Mouse (Mus musculus): ENCODE data around the gene Txnrd2.

Gene Txnrd2

GRCm38 (mm10) chr16:18394056-18394455 lies 32.1 kb upstream of the Txnrd2 start:
- DNase-seq (ENCODE audit: low spot score), result no peak

- no peak for DNase-seq (ENCODE audit: low spot score)
These were observed 31.2 kb upstream of the Txnrd2 start for GRCm38 (mm10) chr16:18394777-18395619.

- no peak for DNase-seq (ENCODE audit: low spot score)
These were observed 30.6 kb upstream of the Txnrd2 start for GRCm38 (mm10) chr16:18395620-18396036.

GRCm38 (mm10) chr16:18396201-18396600 lies 30.0 kb upstream of the Txnrd2 start:
- DNase-seq (ENCODE audit: low spot score), result no peak

GRCm38 (mm10) chr16:18396791-18397621 lies 29.2 kb upstream of the Txnrd2 start:
- no peak for DNase-seq (ENCODE audit: low spot score)

- DNase-seq (ENCODE audit: low spot score), result no peak
These were observed 26.2 kb upstream of the Txnrd2 start for GRCm38 (mm10) chr16:18400028-18400427.

- DNase-seq (ENCODE audit: low spot score), result no peak
These were observed 25.5 kb upstream of the Txnrd2 start for GRCm38 (mm10) chr16:18400472-18401216.

GRCm38 (mm10) chr16:18403285-18403684 lies 22.9 kb upstream of the Txnrd2 start:
- no peak for DNase-seq (ENCODE audit: low spot score)

- DNase-seq (ENCODE audit: low spot score), result no peak
These were observed 20.9 kb upstream of the Txnrd2 start for GRCm38 (mm10) chr16:18405091-18405854.

- no peak for DNase-seq (ENCODE audit: low spot score)
These were observed 20.3 kb upstream of the Txnrd2 start for GRCm38 (mm10) chr16:18405876-18406275.

GRCm38 (mm10) chr16:18406293-18406692 lies 19.9 kb upstream of the Txnrd2 start:
- DNase-seq (ENCODE audit: low spot score), result no peak

- DNase-seq (ENCODE audit: low spot score), result no peak
These were observed 18.3 kb upstream of the Txnrd2 start for GRCm38 (mm10) chr16:18407912-18408311.

GRCm38 (mm10) chr16:18409776-18410175 lies 16.4 kb upstream of the Txnrd2 start:
- DNase-seq (ENCODE audit: low spot score), result no peak

GRCm38 (mm10) chr16:18410418-18410817 lies 15.8 kb upstream of the Txnrd2 start:
- DNase-seq (ENCODE audit: low spot score), result no peak

GRCm38 (mm10) chr16:18411026-18411649 lies 15.0 kb upstream of the Txnrd2 start:
- DNase-seq (ENCODE audit: low spot score), result no peak

GRCm38 (mm10) chr16:18411802-18412476 lies 14.2 kb upstream of the Txnrd2 start:
- DNase-seq (ENCODE audit: low spot score), result no peak

- DNase-seq (ENCODE audit: low spot score), result no peak
These were observed 13.0 kb upstream of the Txnrd2 start for GRCm38 (mm10) chr16:18413032-18413816.

GRCm38 (mm10) chr16:18416094-18416761 lies 10.0 kb upstream of the Txnrd2 start:
- no peak for DNase-seq (ENCODE audit: low spot score)

- DNase-seq (ENCODE audit: low spot score), result no peak
These were observed 9.3 kb upstream of the Txnrd2 start for GRCm38 (mm10) chr16:18416837-18417236.

All from ovary, postnatal 10 days (tissue).